Mouse (Mus musculus) neutrophil, adult 5-6 weeks (primary cell): ENCODE results near the gene Sprr1b. TPM values are rescaled to one million over a fixed set of nuclear protein-coding genes. Genes with fewer than 3 reads are reported as not detected.
"Not testable (repeated sequence)": the region's sequence is repeated elsewhere in the genome, so short reads cannot be mapped to it uniquely, and the experiment has no call there.

Source experiments
- ATAC-seq: fragments of 151-379, 151-347 bp; 2 replicates; pipeline ENCODE4 v1.8.0; 2017; ENCODE audit warnings: mild to moderate bottlenecking, moderate TSS enrichment; ENCODE audit not compliant: insufficient number of reproducible peaks, poor library complexity, low FRiP score, severe bottlenecking; ENCODE audit errors: extremely low read depth
- total RNA-seq: library from RNA; stranded (forward); fragments of 200-1000 nt; gene quantifications from 2 replicates; pipeline ENCODE4 v1.2.3, GENCODE M21; 2017

Sprr1b gene
- not detected in 2 replicates for total RNA-seq

DNA sequence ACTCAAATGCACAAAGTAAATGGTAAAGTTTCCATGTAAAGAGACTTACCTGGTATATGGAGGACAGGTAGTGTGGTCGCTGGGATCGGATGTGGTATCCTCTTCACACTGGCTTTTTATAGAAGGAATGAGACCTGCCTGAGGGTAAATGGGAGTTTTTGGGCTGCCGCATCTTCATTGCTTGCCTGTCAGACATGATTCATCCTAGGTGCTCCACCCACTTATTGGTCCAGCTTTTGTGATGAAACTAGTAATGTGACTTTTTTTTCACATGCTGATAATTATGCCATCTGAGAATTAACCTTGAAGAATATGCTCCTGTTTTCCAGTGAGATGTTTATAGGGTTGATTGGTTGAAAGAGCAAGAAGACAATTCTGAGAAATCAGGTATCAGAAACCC is at the start of gene Sprr1b:
Gene Sprr1b, minus strand, starts transcription at position 101 of the 400 bp plus-strand sequence.
- no peak for ATAC-seq

DNA sequence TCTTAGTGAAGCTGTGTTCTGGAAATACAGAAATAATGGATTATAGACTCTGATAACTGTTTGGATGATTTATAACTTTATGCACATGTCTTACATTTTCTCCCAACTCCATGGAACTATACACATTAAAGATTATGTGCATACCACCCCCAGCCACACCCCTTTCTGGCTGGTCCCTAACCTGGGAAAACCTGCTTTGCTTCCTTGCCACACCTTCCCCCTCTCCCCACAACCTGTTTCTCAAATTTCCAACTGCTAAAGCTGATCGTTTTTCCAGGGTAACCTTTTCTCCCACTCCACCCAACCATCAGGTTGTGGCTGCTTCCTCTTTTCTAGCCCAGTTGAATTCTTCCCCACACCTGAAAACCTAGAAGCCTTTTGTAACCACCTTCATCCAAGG is 47.7 kb upstream of the Sprr1b start:
- ATAC-seq, result no peak

DNA sequence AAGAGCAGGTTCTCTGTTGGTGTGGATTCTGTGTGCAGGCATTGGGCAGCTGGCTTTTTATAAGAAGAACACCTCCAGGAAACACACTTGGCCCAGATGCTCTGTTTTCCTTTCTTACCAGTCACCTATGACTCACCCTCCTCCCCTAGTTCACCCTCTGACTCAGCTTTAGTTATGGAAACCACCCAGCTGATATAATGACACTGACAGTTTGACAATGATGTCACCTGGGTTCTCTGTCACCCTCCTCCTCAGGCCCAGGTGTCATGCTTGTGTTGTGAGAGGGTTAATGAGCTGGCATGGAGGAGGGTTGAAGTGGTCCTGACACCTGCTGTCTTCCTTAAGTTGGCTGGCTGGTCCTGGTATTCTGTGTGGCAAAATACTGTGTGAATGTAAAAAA is 47.3 kb upstream of the Sprr1b start, which contains the start of gene Sprr1a:
Gene Sprr1a, minus strand, starts transcription at position 33 of the 400 bp plus-strand sequence.
- ATAC-seq, result no peak

DNA sequence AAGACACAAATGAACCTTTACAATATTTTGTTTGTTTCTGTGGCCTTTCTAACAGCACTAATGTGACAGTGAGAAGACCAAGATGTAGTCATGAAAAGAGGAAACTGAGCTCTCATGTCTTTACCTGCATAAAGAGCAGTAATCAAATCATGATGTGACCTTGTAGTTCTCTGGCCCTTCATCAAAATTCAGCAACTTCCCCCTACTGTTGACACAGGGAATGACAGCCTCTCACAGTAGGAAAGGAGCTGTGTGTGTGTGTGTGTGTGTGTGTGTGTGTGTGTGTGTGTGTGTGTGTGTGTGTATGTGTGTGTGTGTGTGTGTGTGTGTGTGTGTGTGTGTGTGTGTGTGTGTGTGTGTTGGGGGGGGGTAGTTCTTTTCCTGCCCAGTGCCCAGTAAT is 42.7 kb upstream of the Sprr1b start:
- ATAC-seq, result not testable (repeated sequence)

DNA sequence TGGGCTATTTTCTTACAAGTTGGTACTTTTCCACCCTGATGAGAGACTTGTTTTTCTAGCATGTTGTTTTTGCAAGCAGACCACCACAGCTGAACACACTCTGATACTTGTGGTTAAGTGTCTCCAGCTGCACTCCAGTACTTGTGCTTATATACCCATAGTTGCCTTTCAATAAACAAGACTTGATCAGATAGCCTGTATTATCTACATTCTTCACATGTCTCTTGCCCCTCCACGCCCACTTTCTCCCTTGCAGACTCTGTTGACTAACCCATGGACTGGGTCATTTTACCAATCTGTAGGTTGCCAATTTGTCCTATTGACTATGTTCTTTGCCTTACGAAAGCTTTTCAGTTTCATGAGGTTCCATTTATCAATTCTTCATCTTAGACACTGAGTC is 31.5 kb upstream of the Sprr1b start:
- ATAC-seq, result no peak

DNA sequence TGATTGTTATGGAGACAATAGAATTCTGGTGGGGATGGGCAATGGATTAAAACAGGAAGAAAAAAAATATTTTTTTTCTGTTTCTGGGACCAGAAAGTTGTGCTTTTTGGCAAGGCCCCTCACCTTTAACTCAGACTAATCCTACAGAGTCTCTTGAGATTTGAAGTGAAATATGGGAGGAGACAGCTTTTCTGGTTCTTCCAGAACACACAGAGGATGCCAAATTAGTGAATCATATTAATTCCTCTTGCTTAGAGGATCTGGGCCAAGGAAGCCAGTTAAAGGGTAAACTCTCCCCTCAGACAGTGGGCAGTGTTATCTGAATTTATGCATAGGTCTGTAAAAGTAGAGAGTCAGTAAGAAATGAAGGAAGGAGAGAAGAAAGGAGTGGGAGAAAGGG is 28.8 kb upstream of the Sprr1b start:
- no peak for ATAC-seq

DNA sequence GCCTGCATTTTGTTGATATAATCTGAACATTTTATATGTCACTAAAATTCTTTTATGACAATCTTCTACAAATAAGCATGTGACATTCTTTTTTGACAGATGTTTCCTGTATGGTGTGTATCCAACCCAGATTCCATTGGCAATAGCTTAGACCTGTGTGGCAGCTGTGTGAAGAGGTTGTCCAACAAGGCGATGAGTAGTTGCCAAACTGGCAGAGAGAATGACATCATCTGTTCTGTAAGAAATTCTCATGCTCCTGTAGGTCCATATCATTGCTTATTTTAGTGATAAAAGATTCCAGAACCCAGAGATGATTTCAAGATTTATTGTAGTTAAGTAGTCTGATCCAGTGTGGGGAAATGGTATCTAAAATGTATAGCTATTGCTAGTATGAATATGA is 28.0 kb upstream of the Sprr1b start:
- ATAC-seq, result no peak

DNA sequence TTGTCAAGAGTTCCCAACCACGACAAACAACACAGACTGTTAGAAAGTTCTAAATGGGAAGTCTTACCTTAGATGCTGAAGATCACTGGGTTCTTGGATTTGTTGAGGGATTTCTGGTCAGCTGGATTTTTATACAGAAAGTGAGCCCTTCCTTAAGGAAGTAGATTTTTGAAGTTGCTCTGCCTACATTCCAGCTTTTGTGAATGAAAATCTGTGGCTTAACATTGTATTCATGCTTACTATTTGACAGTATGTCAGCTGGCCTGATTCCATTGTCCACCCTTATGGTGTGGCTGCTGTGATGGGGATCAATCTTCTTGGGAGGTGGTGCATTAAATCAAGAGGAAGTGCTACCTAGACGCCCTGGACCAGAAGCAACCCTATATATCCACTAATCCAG is 20.0 kb upstream of the Sprr1b start, which contains the start of gene Sprr3:
Gene Sprr3, minus strand, starts transcription at position 101 of the 400 bp plus-strand sequence.
- ATAC-seq, result no peak

DNA sequence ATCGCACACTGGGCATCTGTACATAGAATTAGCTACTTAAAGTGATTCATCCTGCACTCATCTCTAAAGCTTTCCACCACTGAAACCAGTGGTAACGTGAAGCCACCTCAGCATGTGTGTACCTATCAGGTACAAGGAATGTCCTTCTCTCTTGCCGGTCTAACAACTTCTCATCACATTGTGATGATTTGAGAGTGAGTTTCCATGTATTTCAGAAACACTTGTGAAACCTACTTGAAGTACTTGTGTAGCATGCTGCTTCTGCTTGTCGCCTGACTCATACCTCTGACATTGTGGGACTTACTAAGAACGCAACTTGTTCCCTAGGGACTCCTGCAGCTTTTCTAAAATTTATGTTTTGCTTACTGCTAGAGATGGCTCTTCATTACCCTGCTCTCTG is 16.6 kb upstream of the Sprr1b start:
- no peak for ATAC-seq

DNA sequence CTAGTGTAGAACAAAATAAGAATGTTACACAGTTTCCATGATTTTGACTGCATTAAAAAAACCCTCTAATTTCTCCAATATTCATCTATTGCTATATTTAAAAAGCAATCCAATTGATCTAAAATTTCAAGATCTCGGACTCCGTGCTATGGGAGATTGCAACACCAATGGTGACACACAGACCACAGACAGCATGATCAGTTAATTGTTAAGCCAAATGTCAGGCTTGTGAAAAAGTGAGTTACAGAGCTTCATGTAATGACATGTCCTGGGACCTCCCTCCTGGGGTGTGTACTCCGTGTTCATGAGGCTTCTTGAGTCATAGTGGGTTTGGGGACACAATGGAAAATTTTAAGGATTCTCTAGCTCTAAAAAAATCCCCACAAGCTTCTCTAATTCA is 1.6 kb upstream of the Sprr1b start:
- ATAC-seq, result no peak

DNA sequence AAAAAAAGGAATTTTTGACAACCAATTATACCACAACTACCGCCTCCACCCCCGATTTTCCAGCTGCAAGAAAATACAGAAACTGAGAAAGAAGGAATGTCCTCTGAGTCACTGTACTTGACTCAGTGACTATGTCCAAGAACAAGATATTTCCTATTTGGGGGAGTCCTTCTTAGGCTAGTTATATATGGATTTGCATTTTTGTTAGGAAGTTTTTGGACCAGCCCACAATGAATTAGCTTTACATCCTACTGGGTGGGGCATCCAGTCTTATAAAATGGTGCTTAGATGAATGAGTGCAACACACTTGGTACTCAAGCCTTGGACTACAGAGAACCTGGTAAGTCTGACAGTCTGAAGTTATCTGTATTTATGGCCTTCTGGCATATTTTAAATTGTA is 6.3 kb downstream of the Sprr1b start, which contains the start of gene Sprr2k:
Gene Sprr2k, plus strand, starts transcription at position 301 of the 400 bp plus-strand sequence.
- ATAC-seq, result no peak

DNA sequence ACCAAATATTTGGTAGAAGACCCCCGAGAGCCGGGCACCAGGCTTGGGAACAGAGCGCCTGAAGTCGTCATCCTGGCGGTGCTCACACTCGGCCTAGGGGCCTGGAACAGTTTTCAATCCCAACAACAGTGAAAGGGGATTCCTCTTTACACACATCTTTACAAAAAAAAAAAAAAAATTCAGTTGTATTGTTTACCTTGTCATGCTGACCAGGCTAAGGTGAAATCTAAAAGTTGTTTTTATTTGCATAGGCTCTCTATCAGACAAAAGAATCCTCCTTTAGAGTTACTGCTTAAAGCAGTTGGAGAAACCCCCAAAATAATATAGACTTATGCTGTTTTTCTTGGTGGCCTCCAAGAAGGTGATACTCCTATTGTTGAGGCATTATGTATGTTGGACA is 9.3 kb downstream of the Sprr1b start, which contains the start of gene Gm9774:
Gene Gm9774, minus strand, starts transcription at position 101 of the 400 bp plus-strand sequence.
- no peak for ATAC-seq

DNA sequence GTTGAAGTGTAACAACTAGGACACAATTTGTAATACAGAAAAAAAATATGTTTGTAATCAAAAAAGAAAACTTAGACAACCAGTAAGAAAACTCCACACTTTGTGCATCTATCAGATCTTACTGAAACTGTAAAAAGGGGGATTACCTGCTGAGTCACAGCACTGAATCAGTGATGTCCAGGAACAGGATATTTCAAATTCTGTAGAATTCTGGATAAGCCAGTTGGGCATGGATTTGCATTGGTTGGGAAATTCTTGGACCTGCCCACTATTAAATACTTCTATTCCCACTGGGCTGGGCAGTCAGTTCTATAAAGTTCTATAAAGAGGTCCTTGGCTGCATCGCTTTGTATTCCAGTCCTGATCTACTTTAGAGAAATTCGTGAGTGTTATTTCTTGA is 20.8 kb downstream of the Sprr1b start, which contains the start of gene Sprr2j-ps:
Gene Sprr2j-ps, plus strand, starts transcription at position 301 of the 400 bp plus-strand sequence.
- ATAC-seq, result no peak

DNA sequence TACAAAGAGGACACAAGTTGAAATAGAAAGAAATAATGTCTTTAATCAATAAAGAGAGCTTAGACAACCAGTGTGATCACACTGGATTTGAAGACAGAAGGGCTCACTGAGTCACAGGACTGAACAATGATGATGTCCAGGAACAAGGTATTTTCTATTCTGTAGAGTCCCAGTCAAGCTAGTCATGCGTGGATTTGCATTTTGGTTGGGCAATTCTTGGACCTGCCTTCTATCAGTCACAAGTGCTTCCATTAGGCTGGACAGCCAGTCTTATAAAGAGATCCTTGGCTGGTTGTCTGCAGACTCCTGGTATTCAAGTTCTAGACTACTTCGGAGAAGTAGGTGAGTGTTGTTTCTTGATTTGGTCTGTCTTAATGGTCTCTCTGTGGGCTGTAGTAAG is 30.9 kb downstream of the Sprr1b start, which contains the start of gene Sprr2i:
Gene Sprr2i, plus strand, starts transcription at position 301 of the 400 bp plus-strand sequence.
- no peak for ATAC-seq

DNA sequence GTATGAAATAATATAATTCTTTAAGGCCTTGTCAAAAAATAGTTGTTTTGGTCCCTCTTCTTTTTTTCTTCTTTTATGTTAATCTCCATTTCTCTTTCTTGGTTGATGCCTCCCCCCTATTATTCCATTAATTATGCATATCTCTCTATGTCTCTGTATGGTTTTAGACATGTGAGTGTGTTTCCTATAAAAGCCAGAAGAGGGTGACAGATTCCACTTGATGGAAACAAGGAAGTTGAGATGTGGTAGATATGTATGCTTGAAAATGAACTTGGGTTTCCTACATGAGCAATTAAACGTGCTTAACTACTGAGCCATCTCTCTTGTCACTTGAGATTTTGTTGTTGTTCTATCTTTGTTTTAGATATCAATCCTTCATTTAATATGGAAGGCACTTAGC is 44.3 kb downstream of the Sprr1b start:
- no peak for ATAC-seq

Other genes with a start within 250 kb of the Sprr1b start
- gene Sprr2a1, start 223.0 kb downstream of the Sprr1b start, total RNA-seq, result not detected in 2 replicates
- 0.12 TPM in 1 of 2 replicates, not detected in the other for gene Sprr2a2, start 222.9 kb downstream of the Sprr1b start, total RNA-seq
- gene Sprr2a3, start 153.4 kb downstream of the Sprr1b start, total RNA-seq, result not detected in 2 replicates
- not detected in 2 replicates for gene Sprr2b, start 122.2 kb downstream of the Sprr1b start, total RNA-seq
- gene Sprr2d, start 99.6 kb downstream of the Sprr1b start, total RNA-seq, result not detected in 2 replicates
- gene Sprr2e, start 86.6 kb downstream of the Sprr1b start, total RNA-seq, result not detected in 2 replicates
- gene Sprr2f, start 73.6 kb downstream of the Sprr1b start, total RNA-seq, result not detected in 2 replicates
- not detected in 2 replicates for gene Sprr2h, start 53.1 kb downstream of the Sprr1b start, total RNA-seq
- not detected in 2 replicates for gene Sprr2i, start 30.8 kb downstream of the Sprr1b start, total RNA-seq
- not detected in 2 replicates for gene Sprr2j-ps, start 20.7 kb downstream of the Sprr1b start, total RNA-seq
- gene Gm9774, start 9.4 kb downstream of the Sprr1b start, total RNA-seq, result 2.1 and 3.1 TPM in 2 replicates
- not detected in 2 replicates for gene Sprr2k, start 6.2 kb downstream of the Sprr1b start, total RNA-seq
- not detected in 2 replicates for gene Sprr3, start 19.9 kb upstream of the Sprr1b start, total RNA-seq
- gene Sprr1a, start 47.1 kb upstream of the Sprr1b start, total RNA-seq, result not detected in 2 replicates
- not detected in 2 replicates for gene Sprr4, start 61.7 kb upstream of the Sprr1b start, total RNA-seq
- 0.98 TPM in 1 of 2 replicates, not detected in the other for gene 2310046K23Rik, start 95.7 kb upstream of the Sprr1b start, total RNA-seq
- gene Ivl, start 134.9 kb upstream of the Sprr1b start, total RNA-seq, result not detected in 2 replicates
- gene Smcp, start 150.2 kb upstream of the Sprr1b start, total RNA-seq, result not detected in 2 replicates
- not detected in 2 replicates for gene 2210017I01Rik, start 168.7 kb upstream of the Sprr1b start, total RNA-seq
- not detected in 2 replicates for gene Lce6a, start 182.9 kb upstream of the Sprr1b start, total RNA-seq
- gene Lce1a1, start 209.5 kb upstream of the Sprr1b start, total RNA-seq, result not detected in 2 replicates
- not detected in 2 replicates for gene Lce1b, start 218.1 kb upstream of the Sprr1b start, total RNA-seq
- gene Lce1a2, start 231.5 kb upstream of the Sprr1b start, total RNA-seq, result not detected in 2 replicates
- gene Lce1c, start 240.5 kb upstream of the Sprr1b start, total RNA-seq, result not detected in 2 replicates
- gene Lce1d, start 248.4 kb upstream of the Sprr1b start, total RNA-seq, result not detected in 2 replicates